Mouse (Mus musculus): ENCODE measurements at regions not wholly inside any gene's neighbourhood (a gene's known extent, or its start where the extent isn't known, plus 50 kb on each side); places are given as distances from the start of the nearest gene placed in this dataset.

DNA sequence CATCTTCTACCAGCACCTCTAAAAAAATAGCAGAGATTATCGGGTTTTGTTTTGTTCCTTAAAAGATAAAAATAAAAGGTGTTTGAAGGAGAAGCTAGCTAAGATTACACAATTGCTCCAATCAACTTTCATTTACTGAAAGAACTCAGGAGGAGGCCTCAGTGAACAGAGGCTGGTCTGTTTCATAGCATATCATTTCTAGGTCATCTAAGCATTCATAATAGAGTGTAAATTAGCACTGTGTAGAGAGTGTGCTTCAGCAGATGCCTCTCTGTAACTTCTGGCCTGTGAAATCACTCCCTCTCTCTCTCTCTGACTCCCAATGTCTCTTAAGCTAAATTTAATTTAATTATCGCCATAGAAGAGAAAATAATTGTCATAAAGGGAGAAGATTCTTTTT, 597.0 kb upstream of the Pou3f3 start:
- TF ChIP-seq CTCF (IDR thresholded peaks at IDR 0.05; ENCODE audit: low read depth, low read length) (no peak), POLR2A (IDR thresholded peaks at IDR 0.05; ENCODE audit: insufficient read depth, low read length) (no peak), EP300 (IDR thresholded peaks at IDR 0.05; ENCODE audit: insufficient read depth, low read depth, low read length) (no peak)

Measured in ES-Bruce4 (cell line).